Mouse (Mus musculus): ENCODE data around the gene Fgfrl1. TPM values are rescaled to one million over a fixed set of nuclear protein-coding genes. Genes with fewer than 3 reads are reported as not detected.

The Fgfrl1 gene
- polyA plus RNA-seq (2012; rRNA removed), result 21.4 and 38.4 TPM in 2 replicates

DNA sequence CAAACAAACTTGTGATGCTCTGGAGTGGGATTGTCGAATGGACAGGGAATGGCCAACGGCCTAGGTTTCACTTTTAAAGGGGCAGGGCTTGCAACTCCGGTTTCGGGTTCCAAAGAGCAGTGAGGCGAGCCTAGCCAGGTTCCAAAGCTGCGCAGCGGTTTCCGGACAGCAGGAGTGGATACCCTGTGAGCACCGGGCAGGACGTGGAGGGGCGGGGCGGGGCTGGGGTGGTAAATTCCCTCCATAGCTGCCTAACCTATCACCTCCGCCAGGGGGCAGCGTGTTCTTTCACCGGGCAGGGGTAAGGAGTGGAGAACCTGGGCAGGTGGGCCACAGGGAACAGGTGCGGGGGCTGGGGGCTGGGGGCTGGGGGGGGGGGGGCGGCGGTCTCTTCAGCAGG, at the start of gene Fgfrl1:
Gene Fgfrl1 (plus strand): TSS at position 112 of the 400 bp plus-strand sequence.

DNA sequence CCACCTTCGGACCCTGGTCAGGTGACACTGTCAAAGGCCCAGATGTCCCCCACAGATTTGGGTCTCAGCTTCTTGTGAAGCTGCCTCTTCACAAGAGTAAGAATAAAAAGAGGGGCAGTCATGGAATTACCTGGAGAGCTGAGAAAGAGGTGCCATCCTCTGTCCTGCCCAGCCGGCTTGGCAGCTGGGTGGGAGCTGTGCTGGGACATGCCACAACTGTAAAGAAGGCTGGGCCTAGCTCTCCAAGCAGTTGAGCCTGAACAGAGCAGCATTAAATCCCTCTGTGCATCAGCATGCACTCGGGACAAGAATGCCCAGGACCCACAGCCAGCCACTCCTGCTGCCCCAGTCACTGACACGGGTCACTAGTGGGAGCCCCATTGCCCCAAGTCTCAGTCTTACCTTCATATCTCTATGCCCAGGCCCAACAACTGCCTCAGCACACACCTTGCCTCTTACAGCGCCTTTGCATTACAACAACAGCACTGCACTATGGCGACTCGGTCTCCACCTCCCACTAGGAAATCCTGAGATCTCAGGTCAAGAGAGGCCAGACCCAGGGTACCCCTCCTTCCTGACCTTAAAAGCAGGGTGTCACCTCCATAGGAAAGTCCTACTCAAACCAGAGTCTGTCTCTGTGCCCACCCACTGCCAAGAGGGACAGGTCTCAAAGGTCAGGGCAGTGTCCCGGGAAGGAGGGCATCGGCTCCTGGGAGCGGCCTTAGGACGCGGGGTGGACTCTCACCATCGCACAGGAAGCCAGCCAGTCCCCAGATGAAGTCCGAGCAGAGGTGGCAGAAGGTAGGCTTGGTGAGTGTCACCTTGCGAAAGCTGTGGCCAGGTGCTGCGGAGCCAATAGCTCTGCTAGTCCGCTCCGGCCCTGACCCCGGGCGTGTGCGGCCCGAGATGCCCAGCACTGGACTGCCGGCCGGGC, 32.2 kb upstream of the Fgfrl1 start, which contains the start of gene Idua:
Gene Idua (plus strand): TSS at position 634 of the 934 bp plus-strand sequence.

DNA sequence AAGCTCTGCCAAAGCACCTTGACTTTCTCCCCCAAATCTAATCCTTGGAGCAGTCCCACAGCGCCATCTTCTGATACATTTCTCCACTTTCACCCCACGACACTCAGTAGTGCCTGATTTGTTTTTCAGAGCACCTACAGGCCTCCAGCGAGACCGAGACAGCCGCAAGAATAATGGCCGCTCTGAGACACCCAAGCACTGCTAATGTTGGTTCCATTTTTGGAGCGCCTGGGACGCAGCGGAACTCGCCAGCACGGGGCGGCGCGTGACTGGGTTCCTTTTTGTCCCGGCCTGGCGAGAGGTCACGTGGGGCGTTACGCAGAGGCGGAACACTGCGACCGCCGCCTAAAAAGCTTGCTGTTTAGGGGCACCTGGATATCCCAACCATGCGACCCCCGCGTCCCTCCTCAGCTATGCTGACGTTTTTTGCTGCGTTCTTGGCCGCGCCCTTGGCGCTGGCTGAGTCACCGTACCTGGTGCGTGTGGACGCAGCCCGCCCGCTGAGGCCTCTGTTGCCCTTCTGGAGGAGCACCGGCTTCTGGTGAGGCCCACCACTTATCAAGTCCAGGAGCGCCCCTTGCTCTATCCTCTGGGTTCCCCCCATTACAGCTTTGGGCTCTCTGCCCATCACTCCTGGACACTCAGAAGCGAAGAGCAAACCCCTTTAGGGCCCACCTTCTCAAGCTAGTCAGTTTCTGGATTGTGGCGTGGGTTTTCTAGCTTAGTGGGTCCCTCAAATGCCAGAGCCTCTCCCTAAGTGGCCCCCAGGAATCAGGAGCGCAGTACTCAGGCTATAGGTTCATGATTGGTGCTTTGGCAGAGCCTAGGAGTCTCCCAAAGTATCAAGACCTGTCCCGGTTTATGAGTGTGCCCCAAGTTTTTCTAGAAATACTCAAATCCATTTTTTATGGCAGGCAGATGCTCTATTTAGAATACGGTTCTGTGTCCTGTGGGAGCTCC, 22.9 kb upstream of the Fgfrl1 start, which contains the start of gene Dgkq:
Gene Dgkq (minus strand): TSS at position 696 of the 960 bp plus-strand sequence.

DNA sequence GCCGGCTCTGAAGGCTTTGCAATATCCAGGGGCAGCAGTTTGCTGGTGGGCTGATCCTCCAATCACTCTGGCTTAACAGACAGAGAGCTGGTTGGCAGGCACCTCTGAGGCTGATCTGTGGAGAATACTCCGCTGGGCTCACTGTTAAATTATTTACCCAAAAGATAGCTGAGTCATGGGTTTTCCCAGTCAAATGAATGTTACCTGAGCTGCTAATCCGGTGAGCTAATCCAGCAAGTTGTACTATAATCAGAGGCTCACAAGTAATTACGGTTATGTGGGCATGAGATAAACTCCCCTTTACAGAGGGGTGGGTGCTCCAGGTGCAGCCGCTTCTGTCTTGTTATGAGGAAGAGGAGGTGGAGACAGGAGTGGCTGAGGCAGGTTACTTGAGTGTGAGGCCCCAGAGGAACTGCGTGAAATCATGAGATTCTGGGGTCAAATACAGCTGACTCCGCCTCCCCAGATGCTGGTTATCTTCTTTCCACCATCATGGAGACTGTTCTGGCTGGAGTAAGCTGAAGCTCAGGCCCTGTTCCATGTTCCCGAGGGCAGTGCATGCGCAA, 16.8 kb upstream of the Fgfrl1 start, which contains the start of gene Slc26a1:
Gene Slc26a1 (minus strand): TSS at position 319 of the 566 bp plus-strand sequence.

Other genes with a start within 250 kb of the Fgfrl1 start
- 0.52 and 0.94 TPM in 2 replicates for gene Mfsd7a, start 243.5 kb upstream of the Fgfrl1 start, polyA plus RNA-seq (2012; rRNA removed)
- 32.4 and 33.7 TPM in 2 replicates for gene Pcgf3, start 231.2 kb upstream of the Fgfrl1 start, polyA plus RNA-seq (2012; rRNA removed)
- 22.0 and 24.0 TPM in 2 replicates for gene Cplx1, start 142.4 kb upstream of the Fgfrl1 start, polyA plus RNA-seq (2012; rRNA removed)
- 63.3 and 66.9 TPM in 2 replicates for gene Gak, start 62.6 kb upstream of the Fgfrl1 start, polyA plus RNA-seq (2012; rRNA removed)
- 32.3 and 32.4 TPM in 2 replicates for gene Tmem175, start 62.6 kb upstream of the Fgfrl1 start, polyA plus RNA-seq (2012; rRNA removed)
- gene Idua, start 32.1 kb upstream of the Fgfrl1 start, polyA plus RNA-seq (2012; rRNA removed), result 14.1 and 15.8 TPM in 2 replicates
- gene Dgkq, start 22.7 kb upstream of the Fgfrl1 start, polyA plus RNA-seq (2012; rRNA removed), result 64.9 and 65.8 TPM in 2 replicates
- gene Slc26a1, start 16.8 kb upstream of the Fgfrl1 start, polyA plus RNA-seq (2012; rRNA removed), result 2.5 and 2.6 TPM in 2 replicates
- 0.08 TPM in 1 of 2 replicates, not detected in the other for gene Rnf212, start 82.6 kb downstream of the Fgfrl1 start, polyA plus RNA-seq (2012; rRNA removed)
- not detected in 2 replicates for gene Tmed11, start 103.0 kb downstream of the Fgfrl1 start, polyA plus RNA-seq (2012; rRNA removed)
- not detected in 2 replicates for gene Vmn2r8, start 116.5 kb downstream of the Fgfrl1 start, polyA plus RNA-seq (2012; rRNA removed)
- gene Vmn2r9, start 160.2 kb downstream of the Fgfrl1 start, polyA plus RNA-seq (2012; rRNA removed), result not detected in 2 replicates